Mouse (Mus musculus) thymus, adult 18-20 months (tissue): ENCODE data around the gene Col25a1.

Source experiments
- DNase-seq, 2 experiments: peaks; one replicate each; pipeline ENCODE4 v3.0.0; 2022; ENCODE audit warnings: mixed read lengths in 2 of 2

Col25a1 gene

GRCm38 (mm10) chr3:130131201-130131600, at the start of gene Col25a1:
Gene Col25a1, plus strand, starts transcription at chr3:130131501.
- no peak for DNase-seq

GRCm38 (mm10) chr3:130083312-130083711, 48.0 kb upstream of the Col25a1 start:
- DNase-seq: no peak

- DNase-seq: no peak
These were observed 44.8 kb upstream of the Col25a1 start for GRCm38 (mm10) chr3:130086372-130087080.

GRCm38 (mm10) chr3:130087466-130087865, 43.8 kb upstream of the Col25a1 start:
- no peak for DNase-seq

- no peak for DNase-seq
These were observed 42.6 kb upstream of the Col25a1 start for GRCm38 (mm10) chr3:130088654-130089053.

- DNase-seq: no peak
These were observed 40.8 kb upstream of the Col25a1 start for GRCm38 (mm10) chr3:130090460-130090859.

- no peak for DNase-seq
These were observed 37.1 kb upstream of the Col25a1 start for GRCm38 (mm10) chr3:130094125-130094704.

GRCm38 (mm10) chr3:130095160-130095781, 36.0 kb upstream of the Col25a1 start:
- no peak for DNase-seq

- DNase-seq: no peak
These were observed 27.8 kb upstream of the Col25a1 start for GRCm38 (mm10) chr3:130103486-130103885.

GRCm38 (mm10) chr3:130104471-130104870, 26.8 kb upstream of the Col25a1 start:
- no peak for DNase-seq

- no peak for DNase-seq
These were observed 14.4 kb upstream of the Col25a1 start for GRCm38 (mm10) chr3:130116886-130117285.

- no peak for DNase-seq
These were observed 3.5 kb upstream of the Col25a1 start for GRCm38 (mm10) chr3:130127840-130128239.

GRCm38 (mm10) chr3:130128564-130128963, 2.7 kb upstream of the Col25a1 start:
- no peak for DNase-seq

GRCm38 (mm10) chr3:130129635-130130206, 1.6 kb upstream of the Col25a1 start:
- DNase-seq: no peak

- DNase-seq: no peak
These were observed 5.9 kb downstream of the Col25a1 start for GRCm38 (mm10) chr3:130137204-130137603.

- DNase-seq: no peak
These were observed 6.3 kb downstream of the Col25a1 start for GRCm38 (mm10) chr3:130137640-130138039.

- no peak for DNase-seq
These were observed 14.6 kb downstream of the Col25a1 start for GRCm38 (mm10) chr3:130145874-130146273.

GRCm38 (mm10) chr3:130147827-130148226, 16.5 kb downstream of the Col25a1 start:
- DNase-seq: no peak

GRCm38 (mm10) chr3:130149180-130149579, 17.9 kb downstream of the Col25a1 start:
- no peak for DNase-seq

- no peak for DNase-seq
These were observed 21.8 kb downstream of the Col25a1 start for GRCm38 (mm10) chr3:130153117-130153516.

GRCm38 (mm10) chr3:130157551-130157950, 26.2 kb downstream of the Col25a1 start:
- DNase-seq: no peak

GRCm38 (mm10) chr3:130159906-130160305, 28.6 kb downstream of the Col25a1 start:
- no peak for DNase-seq

GRCm38 (mm10) chr3:130160902-130161301, 29.6 kb downstream of the Col25a1 start:
- no peak for DNase-seq
